Mouse (Mus musculus) heart, adult 2 months (tissue): ENCODE results near the gene Bod1l.

ENCODE experiments used
- CTCF ChIP-seq: fragments of 200-600 bp; IDR thresholded peaks from 2 replicates; pipeline ENCODE4 v1.8.1; 2022; ENCODE audit warnings: antibody characterized with exemption, mild to moderate bottlenecking, moderate library complexity
- EP300 ChIP-seq: fragments of 200-500 bp; IDR thresholded peaks from 2 replicates; pipeline ENCODE4 v1.6.1; 2011; ENCODE audit warnings: low read depth, low read length, control low read depth; ENCODE audit not compliant: insufficient read depth
- POLR2A ChIP-seq: fragments of 200-500 bp; IDR thresholded peaks from 2 replicates; pipeline ENCODE4 v1.6.1; 2011; ENCODE audit warnings: mild to moderate bottlenecking, low read depth, low read length, control low read depth; ENCODE audit not compliant: insufficient read depth

- TF ChIP-seq CTCF (no peak), POLR2A (no peak), EP300 (no peak)
Observed at GRCm38 (mm10) chr5:41820530-41820929, 23.6 kb downstream of the Bod1l start.
